In the genomic region with DNA sequence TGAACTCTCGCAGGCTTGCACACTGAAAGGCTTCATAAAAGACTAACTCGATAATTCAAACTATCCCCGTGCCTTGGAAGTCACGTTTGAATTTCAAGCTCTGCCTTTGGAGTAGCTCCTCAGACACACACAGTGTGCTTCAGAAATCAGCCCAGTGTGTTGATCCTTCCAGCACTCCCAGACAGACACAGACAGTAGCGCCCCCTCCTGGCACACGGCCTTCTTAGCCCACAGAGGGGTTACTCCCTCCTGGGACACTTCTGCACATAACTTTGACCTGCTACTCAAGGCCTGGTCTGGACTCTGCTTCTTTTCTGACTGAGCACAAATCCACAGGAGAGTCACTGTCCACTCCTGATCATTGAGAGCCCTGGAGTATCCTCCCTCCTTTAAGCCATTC, we compare ENCODE assay signal across 8 mouse cellular contexts.
DNase-seq lines count a peak whose midpoint lies in the region; ATAC-seq and TF ChIP-seq lines count a peak whose summit lies in the region.

No protein-coding gene starts in this region.

- no peak overlapping the region for H3K27ac ChIP-seq in testis, adult 2 months (ENCODE audit: control insufficient read depth, insufficient read depth, low read depth, low read length)
- peak overlapping the region; percentile 36; the same call in 1 of the 2 replicates for H3K27ac ChIP-seq in embryonic fibroblast, embryonic 13.5 days (ENCODE audit: insufficient read depth, low read length)

- H3K4me1 ChIP-seq in testis, adult 2 months (ENCODE audit: control insufficient read depth, insufficient read depth, low read length) = peaks cover 6% of the 10 kb centered on the region
- H3K4me1 ChIP-seq in embryonic fibroblast, embryonic 13.5 days (ENCODE audit: control insufficient read depth, insufficient read depth, low read length) = peaks cover 29% of the 10 kb centered on the region

- TF ChIP-seq CTCF in testis, adult 2 months (IDR thresholded peaks at IDR 0.05; ENCODE audit: control insufficient read depth, insufficient read depth, insufficient replicate concordance, low read depth, low read length) = peak; percentile 64; the same call in 1 of the 2 replicates
- peak; percentile 54; the same call in 1 of the 2 replicates for TF ChIP-seq CTCF in embryonic fibroblast, embryonic 13.5 days (IDR thresholded peaks at IDR 0.05; ENCODE audit: borderline replicate concordance, insufficient read depth, low read length)

- peak; percentile 52 to 76 for DNase-seq in heart, adult 18-20 months
- DNase-seq in heart, adult 8-10 months (ENCODE audit: low spot score) = no peak
- DNase-seq in testis, postnatal 14 days (ENCODE audit: low spot score) = no peak
- peak; percentile 82 for DNase-seq in lung, postnatal 10 days
- peak; percentile 68 for DNase-seq in thymus, postnatal 0 days (ENCODE audit: low spot score)

- no peak for ATAC-seq in granulocyte monocyte progenitor cell, adult 5-6 weeks (replicated peaks; ENCODE audit: poor library complexity, severe bottlenecking)

- no peaks in the 10 kb centered on the region for H3K27me3 ChIP-seq in testis, adult 2 months (ENCODE audit: control insufficient read depth, insufficient read depth, low read length)

- no peak for TF ChIP-seq POLR2A in testis, adult 2 months (IDR thresholded peaks at IDR 0.05; ENCODE audit: control insufficient read depth, low read depth, low read length)
- TF ChIP-seq POLR2A in embryonic fibroblast, embryonic 13.5 days (IDR thresholded peaks at IDR 0.05; ENCODE audit: low read depth, low read length) = no peak

- no peaks in the 10 kb centered on the region for H3K36me3 ChIP-seq in testis, adult 2 months (ENCODE audit: control insufficient read depth, insufficient read depth, low read length)

- H3K4me3 ChIP-seq in testis, adult 2 months (ENCODE audit: control insufficient read depth, low read depth, low read length) = no peak overlapping the region
- no peak overlapping the region for H3K4me3 ChIP-seq in embryonic fibroblast, embryonic 13.5 days (ENCODE audit: insufficient read depth, low read length)

Comparison
In these comparisons a context has a peak if more than half of its experiments do, and no peak if none do; other contexts are left out.
1. DNase-seq: peak in heart, adult 18-20 months (2 of 2), lung, postnatal 10 days (single experiment) and thymus, postnatal 0 days (single experiment); none in heart, adult 8-10 months (single experiment) and testis, postnatal 14 days (single experiment).